8 mouse cellular contexts compared by ENCODE assay signal in genomic region chr11:85352539-85353380, GRCm38 (mm10). TPM values are rescaled to one million over a fixed set of nuclear protein-coding genes. Genes with fewer than 3 reads are reported as not detected.
DNase-seq lines count a peak whose midpoint lies in the region; ATAC-seq lines count a peak whose summit lies in the region.

Gene Bcas3, plus strand, starts transcription at chr11:85353167.

- DNase-seq in B cell, adult 2 months = peak; percentile 96 to 97
- DNase-seq in brain, adult 2 months (ENCODE audit: low read depth, low spot score) = peak; percentile 99
- DNase-seq in heart, embryonic 10.5 days (ENCODE audit: low spot score) = peak; percentile 100
- DNase-seq in liver = peak; percentile 99
- DNase-seq in spleen, postnatal 4 days (ENCODE audit: low spot score in 2 of 2) = peak; percentile 98 to 99

- WGBS in heart, embryonic 10.5 days = under 1% methylated on average over 47 of the region's 47 CpGs
- under 1% methylated on average over 47 of the region's 47 CpGs for WGBS in kidney, embryonic 15.5 days

- 0 out of 2 replicates have a peak, but pooled peaks cover 4% of the 10 kb centered on the region for H3K36me3 ChIP-seq in heart, embryonic 10.5 days
- peaks cover 8% of the 10 kb centered on the region; the same call in 1 of the 2 replicates for H3K36me3 ChIP-seq in kidney, embryonic 15.5 days

- peak within 1 kb of the TSS; percentile 69 for H3K9ac ChIP-seq in kidney, embryonic 15.5 days

- H3K4me2 ChIP-seq in kidney, embryonic 15.5 days = peak within 1 kb of the TSS; percentile 83

- peak within 1 kb of the TSS; percentile 84 for H3K27ac ChIP-seq in heart, embryonic 10.5 days
- H3K27ac ChIP-seq in kidney, embryonic 15.5 days = 0 out of 2 replicates have a peak within 1 kb of the TSS, but pooled peaks have one; percentile 37

- peak within 1 kb of the TSS; percentile 72 for H3K4me3 ChIP-seq in heart, embryonic 10.5 days
- H3K4me3 ChIP-seq in kidney, embryonic 15.5 days (replicated peaks) = peak within 1 kb of the TSS; percentile 71

- peak; percentile 93 for ATAC-seq in erythroblast, adult 5-6 weeks (replicated peaks; ENCODE audit: low FRiP score, poor library complexity, severe bottlenecking)
- peak; percentile 99 for ATAC-seq in kidney, embryonic 15.5 days (replicated peaks; ENCODE audit: low FRiP score)
- peak; percentile 99 for ATAC-seq in monocyte, adult 5-6 weeks (replicated peaks; ENCODE audit: insufficient number of reproducible peaks, low FRiP score, low TSS enrichment, poor library complexity, severe bottlenecking)

- no peaks in the 10 kb centered on the region for H3K27me3 ChIP-seq in heart, embryonic 10.5 days (ENCODE audit: insufficient read depth, poor library complexity, severe bottlenecking)
- no peaks in the 10 kb centered on the region for H3K27me3 ChIP-seq in kidney, embryonic 15.5 days

- peaks cover 12% of the 10 kb centered on the region; the same call in 1 of the 2 replicates for H3K4me1 ChIP-seq in heart, embryonic 10.5 days
- H3K4me1 ChIP-seq in kidney, embryonic 15.5 days = peaks cover 14% of the 10 kb centered on the region

- H3K9me3 ChIP-seq in heart, embryonic 10.5 days = no peaks in the 10 kb centered on the region
- no peaks in the 10 kb centered on the region for H3K9me3 ChIP-seq in kidney, embryonic 15.5 days (replicated peaks)

RNA-seq across cellular contexts. Expression of gene Bcas3, which starts in this region (rescaled TPM):
- 97.0 and 130 TPM in 2 replicates for total RNA-seq in erythroblast, adult 5-6 weeks (2015; ENCODE audit: low replicate concordance)
- 136 and 143 TPM in 2 replicates for total RNA-seq in erythroblast, adult 5-6 weeks (2017; ENCODE audit: low replicate concordance)
- polyA plus RNA-seq in heart, embryonic 10.5 days (2016; fragmentation: Nextera tagmentation; extraction: Ambion mirVana) = 20.1 and 22.4 TPM in 2 replicates
- polyA plus RNA-seq in kidney, embryonic 15.5 days (2015; fragmentation: Nextera tagmentation; extraction: Ambion mirVana) = 26.2 and 28.2 TPM in 2 replicates
- 19.2 to 32.8 TPM (median 29.5 TPM) in 3 replicates for total RNA-seq in monocyte, adult 5-6 weeks (2017)

Comparison
In these comparisons a context has a peak if more than half of its experiments do, and no peak if none do; other contexts are left out.
1. Peak in every context shown above with its lines: DNase-seq, ATAC-seq, H3K4me3 ChIP-seq and H3K27ac ChIP-seq.